Mouse (Mus musculus) CH12.LX (cell line): ENCODE measurements around the gene Rab1b. TPM values are rescaled to one million over a fixed set of nuclear protein-coding genes. Genes with fewer than 3 reads are reported as not detected.
A peak's percentile ranks its signal among the peaks of the same experiment; 100 is the strongest.

Experiments
- DNase-seq: peaks from one replicate; pipeline ENCODE4 v3.0.0-alpha.2; 2013; ENCODE audit errors: extremely low read depth
- H3K27ac ChIP-seq: 2 replicates; pipeline ENCODE4 v1.5.1; 2012; ENCODE audit warnings: low read depth, mild to moderate bottlenecking, control low read depth, moderate library complexity; ENCODE audit not compliant: insufficient read depth
- H3K27me3 ChIP-seq: replicated peaks from 2 replicates; pipeline ENCODE3; 2012; ENCODE audit warnings: inconsistent platforms
- H3K36me3 ChIP-seq, 2 experiments: replicated peaks in 1 of 2; 2 replicates each; pipeline versions ENCODE3 to v1.6.1; 2012; ENCODE audit warnings: inconsistent platforms in 1 of 2, low read length in 1 of 2, mild to moderate bottlenecking in 1 of 2, mixed read lengths in 1 of 2, moderate library complexity in 1 of 2; ENCODE audit not compliant: control insufficient read depth in 1 of 2, insufficient read depth in 1 of 2
- H3K4me1 ChIP-seq, 2 experiments: 2 replicates each; pipeline ENCODE4 v1.6.1; 2012; ENCODE audit warnings: inconsistent platforms in 1 of 2, moderate library complexity in 1 of 2; ENCODE audit not compliant: insufficient read depth in 2 of 2, control insufficient read depth in 1 of 2
- H3K4me2 ChIP-seq: 2 replicates; pipeline ENCODE4 v1.6.1; 2012; ENCODE audit warnings: low read depth, mild to moderate bottlenecking, control low read depth; ENCODE audit not compliant: poor library complexity, insufficient read depth, severe bottlenecking
- H3K4me3 ChIP-seq, 3 experiments: fragments of 150-350 bp in 1 of 3; sonication (generic) in 1 of 3; replicated peaks in 1 of 3; 2 replicates each; pipeline versions ENCODE3 to v1.5.1; 2011 to 2012; ENCODE audit warnings: low read depth in 2 of 3, low read length in 2 of 3, mild to moderate bottlenecking in 2 of 3, moderate library complexity in 2 of 3, control low read depth in 1 of 3, improper control_type of control experiment in 1 of 3, inconsistent platforms in 1 of 3, mixed read lengths in 1 of 3; ENCODE audit not compliant: poor library complexity in 1 of 3
- H3K79me2 ChIP-seq: replicated peaks from 2 replicates; pipeline ENCODE4 v1.6.1; 2012; ENCODE audit warnings: mild to moderate bottlenecking, moderate library complexity; ENCODE audit not compliant: control insufficient read depth, poor library complexity, insufficient read depth, severe bottlenecking; ENCODE audit errors: extremely low read depth
- H3K9ac ChIP-seq: 2 replicates; pipeline ENCODE4 v1.6.1; 2012; ENCODE audit warnings: low read depth, mild to moderate bottlenecking, control low read depth, moderate library complexity; ENCODE audit not compliant: insufficient read depth
- H3K9me3 ChIP-seq: replicated peaks from 2 replicates; pipeline ENCODE3; 2012; ENCODE audit warnings: low read length, inconsistent platforms, mixed read lengths
- BHLHE40 ChIP-seq: IDR thresholded peaks from 2 replicates; pipeline ENCODE4 v1.6.1; 2011; ENCODE audit warnings: mild to moderate bottlenecking, low read depth, low read length, improper control_type of control experiment
- CHD2 ChIP-seq: IDR thresholded peaks from 2 replicates; pipeline ENCODE4 v1.6.1; 2011; ENCODE audit warnings: low read length, improper control_type of control experiment
- CTCF ChIP-seq, 2 experiments: IDR thresholded peaks in 1 of 2; conservative IDR thresholded peaks in 1 of 2; 2 replicates each; pipeline ENCODE4 v1.5.1; 2011 to 2012; ENCODE audit warnings: low read depth in 2 of 2, low read length in 2 of 2, improper control_type of control experiment in 1 of 2, inconsistent platforms in 1 of 2, mild to moderate bottlenecking in 1 of 2, moderate library complexity in 1 of 2
- ELF1 ChIP-seq: IDR thresholded peaks from 2 replicates; pipeline ENCODE4 v1.6.1; 2014; ENCODE audit warnings: low read depth, mild to moderate bottlenecking, inconsistent platforms, low read length, improper control_type of control experiment
- IRF4 ChIP-seq: IDR thresholded peaks from 2 replicates; pipeline ENCODE4 v1.6.1; 2014; ENCODE audit warnings: low read depth, mild to moderate bottlenecking, inconsistent platforms, low read length, improper control_type of control experiment
- JUN ChIP-seq: IDR thresholded peaks from 2 replicates; pipeline ENCODE4 v1.6.1; 2011; ENCODE audit warnings: low read depth, mild to moderate bottlenecking, low read length, improper control_type of control experiment, moderate library complexity; ENCODE audit not compliant: insufficient read depth
- JUND ChIP-seq: conservative IDR thresholded peaks from 2 replicates; pipeline ENCODE4 v1.6.1; 2011; ENCODE audit warnings: low read depth, low read length, improper control_type of control experiment
- KAT2A ChIP-seq: IDR thresholded peaks from 2 replicates; pipeline ENCODE4 v1.6.1; 2012; ENCODE audit warnings: low read length, improper control_type of control experiment, inconsistent platforms; ENCODE audit not compliant: insufficient replicate concordance
- MAX ChIP-seq: IDR thresholded peaks from 2 replicates; pipeline ENCODE4 v1.6.1; 2011; ENCODE audit warnings: low read length, improper control_type of control experiment
- MAZ ChIP-seq: IDR thresholded peaks from 2 replicates; pipeline ENCODE4 v1.6.1; 2012; ENCODE audit warnings: low read depth, mild to moderate bottlenecking, inconsistent platforms, low read length, improper control_type of control experiment, moderate library complexity
- MXI1 ChIP-seq: IDR thresholded peaks from 2 replicates; pipeline ENCODE4 v1.6.1; 2011; ENCODE audit warnings: mild to moderate bottlenecking, low read depth, low read length, improper control_type of control experiment
- MYC ChIP-seq: IDR thresholded peaks from 2 replicates; pipeline ENCODE4 v1.6.1; 2011; ENCODE audit warnings: low read depth, mild to moderate bottlenecking, improper control_type of control experiment, low read length
- RAD21 ChIP-seq: IDR thresholded peaks from 2 replicates; pipeline ENCODE4 v1.6.1; 2011; ENCODE audit warnings: low read depth, mild to moderate bottlenecking, low read length, improper control_type of control experiment, moderate library complexity
- RCOR1 ChIP-seq: conservative IDR thresholded peaks from 2 replicates; pipeline ENCODE4 v1.6.1; 2012; ENCODE audit warnings: low read depth, mild to moderate bottlenecking, inconsistent platforms, low read length, improper control_type of control experiment
- SIN3A ChIP-seq: IDR thresholded peaks from 2 replicates; pipeline ENCODE4 v1.6.1; 2012; ENCODE audit warnings: low read length, improper control_type of control experiment, inconsistent platforms
- UBTF ChIP-seq: IDR thresholded peaks from 2 replicates; pipeline ENCODE4 v1.6.1; 2012; ENCODE audit warnings: low read depth, mild to moderate bottlenecking, inconsistent platforms, low read length, improper control_type of control experiment, moderate library complexity
- USF1 ChIP-seq: IDR thresholded peaks from 2 replicates; pipeline ENCODE4 v1.6.1; 2014; ENCODE audit warnings: low read depth, mild to moderate bottlenecking, inconsistent platforms, low read length, improper control_type of control experiment
- dilution Hi-C: fragments of 300-500 bp; cut with MboI; formaldehyde crosslinking; loops from 2 replicates; pipeline ENCODE4 v1.14.3; 2020; ENCODE audit warnings: low sequenced_read_pairs; ENCODE audit not compliant: extremely low pct_unique_long_range_greater_than_20kb, extremely low pct_ligation_motif_present
- in situ Hi-C: fragments of 300-500 bp; cut with MboI; formaldehyde crosslinking; loops from 3 replicates; pipeline ENCODE4 v1.14.3; 2019; ENCODE audit warnings: low sequenced_read_pairs, low pct_ligation_motif_present, low pct_unique_long_range_greater_than_20kb, mixed read lengths
- polyA plus RNA-seq: library from polyadenylated mRNA; unstranded; fragments of >175 nt; gene quantifications from 2 replicates; pipeline ENCODE4 v1.2.1, GENCODE M21; 2012; ENCODE audit warnings: low read depth; ENCODE audit not compliant: insufficient read length
- total RNA-seq, 2 experiments: library from RNA; depleted of rRNA; stranded (reverse); fragments of 300-350 nt in 1 of 2; fragments of >200 nt in 1 of 2; gene quantifications; 2 replicates each; pipeline ENCODE4 v1.2.3; 2012 to 2014

Rab1b gene
- total and polyA plus RNA-seq, 3 experiments: 78.4 to 88.3 (median 87.1) TPM

GRCm38 (mm10) chr19:5051031-5051430 is 55.8 kb downstream of the Rab1b start:
- no peak overlapping the region for H3K4me2 ChIP-seq
- no peaks in the 10 kb centered on the region for H3K27me3 ChIP-seq
- no peak overlapping the region for H3K4me3 ChIP-seq
- no peak for DNase-seq
- peaks cover 12 to 19% of the 10 kb centered on the region in 2 experiments for H3K4me1 ChIP-seq
- H3K9me3 ChIP-seq: no peaks in the 10 kb centered on the region
- TF ChIP-seq IRF4: no peak
- no peak for TF ChIP-seq UBTF
- no peak for TF ChIP-seq KAT2A
- no peak for TF ChIP-seq JUND
- TF ChIP-seq CHD2: no peak
- TF ChIP-seq USF1: no peak
- no peak for TF ChIP-seq BHLHE40
- H3K79me2 ChIP-seq: no peaks in the 10 kb centered on the region
- dilution Hi-C loops (no loop called here), in situ Hi-C loops (no loop called here)
- no peak overlapping the region for H3K27ac ChIP-seq
- no peak overlapping the region for H3K9ac ChIP-seq
- H3K36me3 ChIP-seq: peaks cover 36 to 84% of the 10 kb centered on the region in 2 experiments

- peak; percentile 70 for DNase-seq
- no peaks in the 10 kb centered on the region for H3K27me3 ChIP-seq
- no peaks in the 10 kb centered on the region for H3K9me3 ChIP-seq
- H3K4me1 ChIP-seq: peaks cover 12 to 19% of the 10 kb centered on the region in 2 experiments
- peak within 1 kb of the TSS; percentile 31; the same call in 1 of the 2 replicates for H3K27ac ChIP-seq
- in situ Hi-C loops (no loop called here), dilution Hi-C loops (no loop called here)
- no peak within 1 kb of the TSS for H3K4me2 ChIP-seq
- H3K9ac ChIP-seq: no peak within 1 kb of the TSS
- H3K79me2 ChIP-seq: no peaks in the 10 kb centered on the region
- H3K4me3 ChIP-seq: no peak within 1 kb of the TSS
- TF ChIP-seq MAZ (0 out of 2 replicates have a peak, but pooled peaks have one; percentile 45), IRF4 (peak; percentile 76), MYC (peak; percentile 80), CTCF (conservative IDR thresholded peaks at IDR 0.05 in 1 of 2, IDR thresholded peaks at IDR 0.05 in 1 of 2; ENCODE audit: low read depth in 2 of 2, low read length in 2 of 2) (peak in 1 of 2 experiments; percentile 58; a peak in 2 of 4 replicates), SIN3A (0 out of 2 replicates have a peak, but pooled peaks have one; percentile 33), MXI1 (peak; percentile 73), JUND (no peak; the same call in 1 of the 2 replicates), ELF1 (no peak), RAD21 (peak; percentile 5), RCOR1 (no peak), JUN (no peak), MAX (peak; percentile 75)
- H3K36me3 ChIP-seq: peaks cover 42 to 89% of the 10 kb centered on the region in 2 experiments
Measured at GRCm38 (mm10) chr19:5050047-5050905, 56.6 kb downstream of the Rab1b start, which contains the start of gene Rin1. TSS of gene Rin1 (plus strand) at chr19:5050481.
